Comparison of ENCODE assay signal across 8 mouse cellular contexts in the genomic region with DNA sequence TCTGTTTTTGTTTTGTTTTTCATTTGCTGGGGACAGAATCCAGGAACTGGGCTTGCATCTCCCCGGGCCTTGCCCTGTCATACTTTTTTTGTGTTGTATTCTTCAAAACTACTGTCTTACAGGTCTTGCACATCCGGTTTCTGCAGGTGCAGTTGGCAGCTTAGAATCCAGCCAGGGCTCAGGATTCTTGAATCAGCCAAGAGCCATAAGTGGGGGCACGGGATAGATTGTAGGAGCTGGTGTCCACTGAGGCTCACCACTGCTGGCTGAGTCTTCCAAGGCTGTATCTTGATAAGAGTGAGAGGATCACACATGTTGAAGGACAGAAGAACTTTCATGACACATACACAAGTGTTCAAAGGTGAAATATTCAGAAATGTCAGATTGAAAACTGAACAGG. TPM values are rescaled to one million over a fixed set of nuclear protein-coding genes. Genes with fewer than 3 reads are reported as not detected.
DNase-seq lines count a peak whose midpoint lies in the region; ATAC-seq and TF ChIP-seq lines count a peak whose summit lies in the region.

No protein-coding gene starts in this region.

- peaks cover 12% of the 10 kb centered on the region for H3K4me1 ChIP-seq in forebrain, embryonic 12.5 days
- H3K4me1 ChIP-seq in limb, embryonic 12.5 days (replicated peaks), result peaks cover 5% of the 10 kb centered on the region; the same call in 1 of the 2 replicates
- peaks cover 7% of the 10 kb centered on the region; the same call in 1 of the 2 replicates for H3K4me1 ChIP-seq in stomach, embryonic 15.5 days

- H3K36me3 ChIP-seq in forebrain, embryonic 12.5 days (replicated peaks), result no peaks in the 10 kb centered on the region
- H3K36me3 ChIP-seq in limb, embryonic 12.5 days, result no peaks in the 10 kb centered on the region
- H3K36me3 ChIP-seq in stomach, embryonic 15.5 days, result no peaks in the 10 kb centered on the region

- WGBS in forebrain, embryonic 12.5 days, result 66% methylated on average over 3 of the region's 3 CpGs
- 53% methylated on average over 3 of the region's 3 CpGs for WGBS in limb, embryonic 12.5 days
- WGBS in stomach, embryonic 15.5 days, result 54% methylated on average over 3 of the region's 3 CpGs

- H3K4me3 ChIP-seq in left cerebral cortex, adult 2 months, result peak overlapping the region; percentile 64
- H3K4me3 ChIP-seq in forebrain, embryonic 12.5 days (replicated peaks), result peak overlapping the region; percentile 59; the same call in 1 of the 2 replicates
- H3K4me3 ChIP-seq in limb, embryonic 12.5 days (replicated peaks), result peak overlapping the region; percentile 59
- peak overlapping the region; percentile 70; the same call in 1 of the 2 replicates for H3K4me3 ChIP-seq in stomach, embryonic 15.5 days (replicated peaks)

- no peak for DNase-seq in left cerebral cortex, adult 2 months (ENCODE audit: extremely low spot score in 1 of 2, low spot score in 2 of 2)
- DNase-seq in left cerebral cortex, postnatal 25 days (ENCODE audit: low spot score in 2 of 2), result no peak
- DNase-seq in adrenal gland, postnatal 14 days, result no peak

- H3K9ac ChIP-seq in forebrain, embryonic 12.5 days, result no peak overlapping the region
- no peak overlapping the region for H3K9ac ChIP-seq in limb, embryonic 12.5 days (replicated peaks)
- H3K9ac ChIP-seq in stomach, embryonic 15.5 days, result no peak overlapping the region

- no peaks in the 10 kb centered on the region for H3K9me3 ChIP-seq in forebrain, embryonic 12.5 days
- H3K9me3 ChIP-seq in limb, embryonic 12.5 days, result no peaks in the 10 kb centered on the region
- no peaks in the 10 kb centered on the region for H3K9me3 ChIP-seq in stomach, embryonic 15.5 days

- H3K4me2 ChIP-seq in forebrain, embryonic 12.5 days, result peak overlapping the region; percentile 83
- peak overlapping the region; percentile 73 for H3K4me2 ChIP-seq in limb, embryonic 12.5 days
- peak overlapping the region; percentile 94 for H3K4me2 ChIP-seq in stomach, embryonic 15.5 days

- H3K27ac ChIP-seq in left cerebral cortex, adult 2 months, result no peak overlapping the region
- H3K27ac ChIP-seq in forebrain, embryonic 12.5 days, result no peak overlapping the region
- H3K27ac ChIP-seq in limb, embryonic 12.5 days, result no peak overlapping the region
- H3K27ac ChIP-seq in stomach, embryonic 15.5 days, result no peak overlapping the region

- intact Hi-C loops in left cerebral cortex, adult 2 months (cut with DNase I), result no loop called here
- intact Hi-C loops in left cerebral cortex, postnatal 25 days (cut with DNase I), result loop anchor here (10.0 kb wide), 1 partner anchor 511 kb away; a partner anchor contains a TSS

- peak; percentile 27 for ATAC-seq in forebrain, embryonic 12.5 days (ENCODE audit: low FRiP score)
- no peak for ATAC-seq in limb, embryonic 12.5 days (ENCODE audit: insufficient number of reproducible peaks, insufficient read depth, low FRiP score, low TSS enrichment, low read depth)
- 0 out of 2 replicates have a peak, but pooled peaks have one; percentile 5 for ATAC-seq in stomach, embryonic 15.5 days (ENCODE audit: insufficient read depth, low FRiP score, low read depth)
- ATAC-seq in monocyte, adult 5-6 weeks (replicated peaks; ENCODE audit: insufficient number of reproducible peaks, low FRiP score, low TSS enrichment, poor library complexity, severe bottlenecking), result no peak
- no peak for ATAC-seq in megakaryocyte-erythroid progenitor cell, adult 5-6 weeks (replicated peaks; ENCODE audit: low FRiP score, low TSS enrichment, poor library complexity, severe bottlenecking)

- peaks cover 13% of the 10 kb centered on the region for H3K27me3 ChIP-seq in forebrain, embryonic 12.5 days
- H3K27me3 ChIP-seq in limb, embryonic 12.5 days, result peaks cover 13% of the 10 kb centered on the region
- no peaks in the 10 kb centered on the region for H3K27me3 ChIP-seq in stomach, embryonic 15.5 days (replicated peaks)

- TF ChIP-seq CTCF in left cerebral cortex, adult 2 months (IDR thresholded peaks at IDR 0.05), result no peak

RNA-seq across cellular contexts. Expression of a gene that starts 0.4 kb away (rescaled TPM):
- 1 to 10 TPM; 3.8 to 4.5 TPM for total RNA-seq in left cerebral cortex, adult 2 months (2021)
- 1 to 10 TPM; 4.3 to 5.1 TPM for total RNA-seq in left cerebral cortex, postnatal 25 days (2021)
- polyA plus RNA-seq in forebrain, embryonic 12.5 days (2016; fragmentation: Nextera tagmentation; extraction: Ambion mirVana), result 2.0 and 2.1 TPM in 2 replicates
- 2.1 and 2.7 TPM in 2 replicates for polyA plus RNA-seq in limb, embryonic 12.5 days (2016; fragmentation: Nextera tagmentation; extraction: Ambion mirVana)
- 6.8 and 7.7 TPM in 2 replicates for polyA plus RNA-seq in stomach, embryonic 15.5 days (2015; fragmentation: Nextera tagmentation; extraction: Ambion mirVana)
- 21.4 and 25.2 TPM in 2 replicates for total RNA-seq in adrenal gland, postnatal 14 days (2021)
- total RNA-seq in monocyte, adult 5-6 weeks (2017), result 10.1 to 17.7 TPM (median 15.7 TPM) in 3 replicates
- total RNA-seq in megakaryocyte-erythroid progenitor cell, adult 5-6 weeks (2014; fragmentation: Nextera tagmentation), result 31.4 and 38.5 TPM in 2 replicates
- 11.8 and 14.5 TPM in 2 replicates for total RNA-seq in megakaryocyte-erythroid progenitor cell, adult 5-6 weeks (2017)

Comparison
In these comparisons a context has a peak if more than half of its experiments do, and no peak if none do; other contexts are left out.
1. ATAC-seq: peak in forebrain, embryonic 12.5 days (single experiment) and stomach, embryonic 15.5 days (single experiment); none in limb, embryonic 12.5 days (single experiment), monocyte, adult 5-6 weeks (single experiment) and megakaryocyte-erythroid progenitor cell, adult 5-6 weeks (single experiment).
2. Peak in every context shown above with its lines, with median percentiles within 50 percentile points of each other: H3K4me3 ChIP-seq and H3K4me2 ChIP-seq.